Mouse (Mus musculus) bone marrow, adult 2 months (tissue): ENCODE measurements around the gene Zfp422.

Experiments
- CTCF ChIP-seq: fragments of 200-500 bp; IDR thresholded peaks from 2 replicates; pipeline ENCODE4 v1.5.1; 2011; ENCODE audit warnings: low read length, control low read depth; ENCODE audit not compliant: control insufficient read depth, insufficient read depth
- POLR2A ChIP-seq: fragments of 200-500 bp; IDR thresholded peaks from 2 replicates; pipeline ENCODE4 v1.6.1; 2011; ENCODE audit warnings: low read depth, mild to moderate bottlenecking, control low read depth, low read length, borderline replicate concordance; ENCODE audit not compliant: control insufficient read depth

DNA sequence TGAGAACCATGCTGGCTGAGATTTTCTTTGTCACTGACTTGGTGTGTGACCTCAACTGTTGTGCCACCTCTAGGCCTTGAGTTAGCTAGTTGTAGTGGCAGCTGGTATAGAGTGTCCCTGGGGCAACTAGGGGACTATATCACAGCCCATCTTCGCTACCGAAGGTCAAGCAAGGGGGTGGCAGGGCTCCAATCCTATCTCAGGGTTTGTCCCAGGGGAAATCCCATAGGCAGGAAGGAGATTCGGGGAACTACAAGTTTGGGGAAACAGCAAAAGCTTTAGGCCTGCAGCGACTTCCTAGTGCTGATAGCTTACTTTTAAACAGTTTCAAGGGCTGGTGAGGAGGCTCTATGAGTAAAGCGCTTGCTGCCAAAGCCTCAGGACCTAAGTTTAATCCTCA lies 43.5 kb upstream of the Zfp422 start:
- TF ChIP-seq CTCF = no peak
- no peak for TF ChIP-seq POLR2A
